Mouse (Mus musculus): ENCODE results near the gene Kif6.

DNA sequence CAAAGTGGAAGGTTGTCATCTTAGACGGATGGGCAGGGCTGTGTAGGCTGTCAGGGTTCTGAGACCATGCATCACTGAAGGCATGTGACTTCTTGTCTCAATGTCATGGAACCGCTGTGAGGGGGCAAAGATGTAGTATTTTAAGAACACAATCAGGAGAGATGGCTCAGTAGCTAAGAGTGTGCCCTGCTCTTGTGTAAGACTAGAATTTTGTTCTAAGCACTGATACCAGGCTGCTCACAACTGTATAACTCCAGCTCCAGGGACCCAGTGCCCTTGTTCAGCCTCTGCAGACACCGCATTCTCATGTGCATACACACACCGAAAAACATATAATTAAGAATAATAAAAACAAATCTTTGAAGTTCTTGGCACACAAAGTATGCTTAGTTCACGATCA lies 57.5 kb downstream of the Kif6 start:
- TF ChIP-seq CHD2 (IDR thresholded peaks at IDR 0.05; ENCODE audit: low read depth, low read length) (no peak), ZNF384 (IDR thresholded peaks at IDR 0.05; ENCODE audit: low read depth, low read length) (no peak)

Measured in ES-E14 (cell line).